Mouse (Mus musculus): ENCODE data around the gene Dnajc3. TPM values are rescaled to one million over a fixed set of nuclear protein-coding genes. Genes with fewer than 3 reads are reported as not detected.

Dnajc3 gene
- polyA plus RNA-seq, 1 experiment from 2014 or later = 31.6 TPM

DNA sequence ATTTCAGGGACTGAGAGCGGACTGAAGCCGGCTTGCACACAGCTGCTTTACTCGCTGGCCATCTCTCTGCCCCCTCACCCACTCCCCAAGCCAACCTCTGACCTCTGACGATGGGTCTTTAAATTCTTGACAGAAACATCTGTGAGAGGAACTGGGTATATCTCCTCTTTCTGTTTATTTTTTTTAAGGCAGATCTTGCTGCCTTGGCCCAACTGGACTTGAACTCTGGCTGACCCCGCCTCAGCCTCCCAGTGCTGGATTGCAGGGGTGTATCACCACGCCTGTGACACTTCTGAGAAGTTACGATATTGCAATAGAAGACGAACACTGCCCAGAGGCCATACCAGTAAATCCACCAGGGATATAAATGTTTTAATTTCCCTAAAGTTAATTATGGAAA lies 27.9 kb upstream of the Dnajc3 start:
- Histone ChIP-seq H3K9me3 (ENCODE audit: control insufficient read depth, low read length) (no peaks in the 10 kb centered on the region), H3K36me3 (ENCODE audit: control insufficient read depth, insufficient read depth, low read length) (peaks cover 4% of the 10 kb centered on the region), H3K9ac (ENCODE audit: low read length) (no peak overlapping the region), H3K4me1 (ENCODE audit: control insufficient read depth, insufficient read depth, low read length) (no peaks in the 10 kb centered on the region), H3K27ac (ENCODE audit: low read depth, low read length) (no peak overlapping the region), H3K4me2 (no peak overlapping the region), H3K27me3 (ENCODE audit: control insufficient read depth, insufficient read depth, low read length) (no peaks in the 10 kb centered on the region), H3K4me3 (ENCODE audit: low read depth, low read length) (no peak overlapping the region)
- no peak for ATAC-seq (ENCODE audit: low FRiP score)
- 92% methylated on average over 8 of the region's 8 CpGs for WGBS
- peak; percentile 78 for DNase-seq (ENCODE audit: low spot score, missing footprints)

DNA sequence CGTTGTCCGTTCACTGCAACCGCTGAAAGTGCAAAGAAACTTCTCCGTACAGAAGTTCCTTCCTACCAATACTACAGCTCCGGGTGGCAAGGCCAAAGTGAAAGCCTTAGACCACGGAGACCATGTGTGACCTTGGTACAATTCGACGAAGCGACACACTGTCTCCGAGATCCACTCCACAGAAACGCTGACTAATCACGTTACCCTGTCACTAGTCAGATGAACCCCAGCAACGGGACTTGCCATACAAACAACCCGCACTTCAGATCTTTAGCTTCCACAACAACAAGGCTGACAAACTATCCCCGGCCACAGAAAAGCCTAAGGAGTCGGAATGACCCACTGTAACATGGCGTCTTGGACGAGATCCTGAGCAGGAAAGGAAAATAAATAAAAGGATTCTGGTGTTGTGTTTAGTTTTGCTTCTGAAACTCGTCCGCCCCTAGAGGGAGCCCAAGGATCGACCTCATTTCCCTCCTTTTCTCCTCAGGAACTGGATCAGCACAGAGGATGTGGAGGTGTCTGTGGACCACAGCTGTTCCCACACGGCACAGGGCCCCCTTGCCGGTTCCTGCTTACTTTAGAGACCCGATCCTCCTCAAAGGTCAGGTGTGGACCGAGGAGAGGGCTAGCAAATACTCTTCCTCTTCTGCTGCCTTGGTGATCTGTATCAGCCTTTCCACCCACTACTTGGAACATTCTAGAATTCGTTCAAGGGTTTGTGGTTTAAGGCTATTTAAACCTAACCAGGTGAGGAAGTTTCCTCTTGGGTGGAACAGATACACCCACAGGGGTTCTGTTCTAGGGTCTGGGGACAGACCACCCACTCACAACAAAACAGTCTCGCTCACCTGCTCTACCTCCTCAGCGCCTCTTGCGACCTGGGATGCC lies 27.2 kb upstream of the Dnajc3 start:
- ATAC-seq (ENCODE audit: low FRiP score) = 0 out of 2 replicates have a peak, but pooled peaks have one; percentile 25
- WGBS = 69% methylated on average over 29 of the region's 29 CpGs
- H3K9ac ChIP-seq (ENCODE audit: low read length) = no peak overlapping the region

DNA sequence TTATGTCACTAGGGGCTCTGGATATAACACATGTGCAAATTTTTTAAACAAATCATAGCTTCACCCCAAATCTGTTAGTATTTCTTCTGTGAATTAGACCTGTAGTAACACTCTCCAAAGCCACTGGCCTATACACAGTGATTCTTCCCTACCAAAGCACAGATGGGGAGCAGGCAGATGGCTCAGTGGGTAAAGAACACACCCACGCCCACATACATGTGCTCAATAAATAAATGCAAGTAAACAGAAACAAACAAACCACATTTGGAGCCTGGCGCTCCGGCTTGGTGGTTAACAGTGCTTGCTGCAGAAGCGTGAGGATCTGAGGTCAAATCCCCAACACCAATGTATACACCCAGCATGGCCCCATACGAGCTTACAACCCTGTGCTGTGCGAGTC lies 26.3 kb upstream of the Dnajc3 start:
- Histone ChIP-seq H3K4me3 (ENCODE audit: low read depth, low read length) (no peak overlapping the region), H3K4me2 (no peak overlapping the region), H3K4me1 (ENCODE audit: control insufficient read depth, insufficient read depth, low read length) (no peaks in the 10 kb centered on the region), H3K27ac (ENCODE audit: low read depth, low read length) (no peak overlapping the region), H3K9ac (ENCODE audit: low read length) (no peak overlapping the region), H3K9me3 (ENCODE audit: control insufficient read depth, low read length) (no peaks in the 10 kb centered on the region), H3K36me3 (ENCODE audit: control insufficient read depth, insufficient read depth, low read length) (peaks cover 4% of the 10 kb centered on the region), H3K27me3 (ENCODE audit: control insufficient read depth, insufficient read depth, low read length) (no peaks in the 10 kb centered on the region)
- peak; percentile 77 for DNase-seq (ENCODE audit: low spot score, missing footprints)
- ATAC-seq (ENCODE audit: low FRiP score) = no peak
- WGBS = 90% methylated on average over 6 of the region's 6 CpGs

More for the DNA sequence above, 27.2 kb upstream of the Dnajc3 start:
- Histone ChIP-seq H3K9me3 (ENCODE audit: control insufficient read depth, low read length) (no peaks in the 10 kb centered on the region), H3K4me2 (no peak overlapping the region), H3K4me1 (ENCODE audit: control insufficient read depth, insufficient read depth, low read length) (no peaks in the 10 kb centered on the region), H3K36me3 (ENCODE audit: control insufficient read depth, insufficient read depth, low read length) (peaks cover 4% of the 10 kb centered on the region), H3K27me3 (ENCODE audit: control insufficient read depth, insufficient read depth, low read length) (no peaks in the 10 kb centered on the region), H3K4me3 (ENCODE audit: low read depth, low read length) (no peak overlapping the region), H3K27ac (ENCODE audit: low read depth, low read length) (no peak overlapping the region)
- peak; percentile 91 for DNase-seq (ENCODE audit: low spot score, missing footprints)

GRCm38 (mm10) chr14:118913651-118914050 lies 24.1 kb upstream of the Dnajc3 start:
- no peak overlapping the region for H3K4me2 ChIP-seq
- no peaks in the 10 kb centered on the region for H3K9me3 ChIP-seq (ENCODE audit: control insufficient read depth, low read length)
- H3K4me1 ChIP-seq (ENCODE audit: control insufficient read depth, insufficient read depth, low read length) = no peaks in the 10 kb centered on the region
- no peak overlapping the region for H3K27ac ChIP-seq (ENCODE audit: low read depth, low read length)
- no peak overlapping the region for H3K9ac ChIP-seq (ENCODE audit: low read length)
- peaks cover 4% of the 10 kb centered on the region for H3K36me3 ChIP-seq (ENCODE audit: control insufficient read depth, insufficient read depth, low read length)
- ATAC-seq (ENCODE audit: low FRiP score) (no peak), DNase-seq (ENCODE audit: low spot score, missing footprints) (peak; percentile 81)
- H3K27me3 ChIP-seq (ENCODE audit: control insufficient read depth, insufficient read depth, low read length) = no peaks in the 10 kb centered on the region
- H3K4me3 ChIP-seq (ENCODE audit: low read depth, low read length) = no peak overlapping the region
- 75% methylated on average over 5 of the region's 5 CpGs for WGBS

- Histone ChIP-seq H3K4me1 (ENCODE audit: control insufficient read depth, insufficient read depth, low read length) (peaks cover 25% of the 10 kb centered on the region), H3K27me3 (ENCODE audit: control insufficient read depth, insufficient read depth, low read length) (peaks cover 10% of the 10 kb centered on the region), H3K4me3 (ENCODE audit: low read depth, low read length) (no peak overlapping the region), H3K9me3 (ENCODE audit: control insufficient read depth, low read length) (no peaks in the 10 kb centered on the region), H3K9ac (ENCODE audit: low read length) (no peak overlapping the region), H3K4me2 (no peak overlapping the region), H3K36me3 (ENCODE audit: control insufficient read depth, insufficient read depth, low read length) (no peaks in the 10 kb centered on the region; the same call in 1 of the 2 replicates), H3K27ac (ENCODE audit: low read depth, low read length) (no peak overlapping the region)
- ATAC-seq (ENCODE audit: low FRiP score) (no peak), DNase-seq (ENCODE audit: low spot score, missing footprints) (no peak)
- WGBS = 78% methylated on average over 8 of the region's 8 CpGs
Measured at GRCm38 (mm10) chr14:118919025-118919424, 18.8 kb upstream of the Dnajc3 start.

DNA sequence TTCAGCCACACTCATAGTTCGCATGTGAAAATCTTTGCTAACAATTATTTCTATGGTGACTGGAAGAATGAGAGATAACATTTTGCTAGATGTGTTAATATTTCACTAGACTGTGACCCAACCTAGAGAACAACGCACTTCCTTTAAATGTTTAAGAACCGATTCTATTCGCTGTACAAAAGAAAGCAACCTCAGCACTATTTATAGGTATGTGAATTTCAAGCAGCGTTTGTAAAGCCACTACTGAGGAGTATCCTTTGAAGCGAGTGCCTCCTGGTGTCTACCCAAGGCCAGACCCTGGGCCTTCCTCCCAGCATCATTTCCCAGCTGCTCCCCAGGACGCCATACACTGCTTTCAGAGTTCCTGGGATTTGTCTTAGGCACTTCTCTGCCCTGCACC lies 17.1 kb upstream of the Dnajc3 start:
- peaks cover 33% of the 10 kb centered on the region for H3K4me1 ChIP-seq (ENCODE audit: control insufficient read depth, insufficient read depth, low read length)
- H3K4me3 ChIP-seq (ENCODE audit: low read depth, low read length) = no peak overlapping the region
- no peaks in the 10 kb centered on the region for H3K9me3 ChIP-seq (ENCODE audit: control insufficient read depth, low read length)
- WGBS = 70% methylated on average over 7 of the region's 7 CpGs
- DNase-seq (ENCODE audit: low spot score, missing footprints) = no peak
- H3K27me3 ChIP-seq (ENCODE audit: control insufficient read depth, insufficient read depth, low read length) = peaks cover 10% of the 10 kb centered on the region
- H3K9ac ChIP-seq (ENCODE audit: low read length) = no peak overlapping the region
- no peak overlapping the region for H3K4me2 ChIP-seq
- no peak overlapping the region for H3K27ac ChIP-seq (ENCODE audit: low read depth, low read length)
- no peak for ATAC-seq (ENCODE audit: low FRiP score)
- H3K36me3 ChIP-seq (ENCODE audit: control insufficient read depth, insufficient read depth, low read length) = no peaks in the 10 kb centered on the region

DNA sequence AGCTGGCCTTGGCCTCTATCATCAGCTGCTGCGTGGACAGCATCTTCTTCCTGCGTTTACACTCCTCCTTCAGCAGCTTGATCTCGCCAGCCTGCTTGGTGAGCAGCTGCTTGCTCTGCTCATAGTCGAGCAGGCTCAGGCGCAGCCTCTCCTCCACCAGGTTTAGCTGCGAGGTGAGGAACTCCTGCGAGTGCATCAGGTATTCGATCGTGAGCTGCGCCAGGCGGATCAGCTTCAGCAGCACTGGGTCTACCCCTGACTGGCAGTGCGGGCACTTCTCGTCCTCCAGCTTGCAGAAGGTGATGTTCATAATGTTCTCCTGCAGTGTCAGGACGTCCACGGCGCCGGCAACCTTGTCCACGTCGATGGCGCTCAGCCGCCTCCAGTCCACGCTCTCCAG lies 15.5 kb upstream of the Dnajc3 start:
- 24% methylated on average over 22 of the region's 22 CpGs for WGBS
- ATAC-seq (ENCODE audit: low FRiP score) (no peak), DNase-seq (ENCODE audit: low spot score, missing footprints) (no peak)
- no peaks in the 10 kb centered on the region for H3K9me3 ChIP-seq (ENCODE audit: control insufficient read depth, low read length)
- H3K4me2 ChIP-seq = peak overlapping the region; percentile 89
- peaks cover 10% of the 10 kb centered on the region for H3K27me3 ChIP-seq (ENCODE audit: control insufficient read depth, insufficient read depth, low read length)
- no peaks in the 10 kb centered on the region for H3K36me3 ChIP-seq (ENCODE audit: control insufficient read depth, insufficient read depth, low read length)
- H3K9ac ChIP-seq (ENCODE audit: low read length) = peak overlapping the region; percentile 49
- H3K4me1 ChIP-seq (ENCODE audit: control insufficient read depth, insufficient read depth, low read length) = peaks cover 34% of the 10 kb centered on the region
- peak overlapping the region; percentile 36 for H3K4me3 ChIP-seq (ENCODE audit: low read depth, low read length)
- no peak overlapping the region for H3K27ac ChIP-seq (ENCODE audit: low read depth, low read length)

- H3K27me3 ChIP-seq (ENCODE audit: control insufficient read depth, insufficient read depth, low read length) = peaks cover 10% of the 10 kb centered on the region
- peak overlapping the region; percentile 36 for H3K4me3 ChIP-seq (ENCODE audit: low read depth, low read length)
- H3K36me3 ChIP-seq (ENCODE audit: control insufficient read depth, insufficient read depth, low read length) = no peaks in the 10 kb centered on the region
- peak; percentile 59 for ATAC-seq (ENCODE audit: low FRiP score)
- no peaks in the 10 kb centered on the region for H3K9me3 ChIP-seq (ENCODE audit: control insufficient read depth, low read length)
- DNase-seq (ENCODE audit: low spot score, missing footprints) = peak; percentile 93
- peak overlapping the region; percentile 89 for H3K4me2 ChIP-seq
- WGBS = 1% methylated on average over 45 of the region's 47 CpGs
- H3K27ac ChIP-seq (ENCODE audit: low read depth, low read length) = no peak overlapping the region
- peak overlapping the region; percentile 49 for H3K9ac ChIP-seq (ENCODE audit: low read length)
- peaks cover 34% of the 10 kb centered on the region for H3K4me1 ChIP-seq (ENCODE audit: control insufficient read depth, insufficient read depth, low read length)
Measured at GRCm38 (mm10) chr14:118922667-118923184, 15.1 kb upstream of the Dnajc3 start.
